Mouse (Mus musculus) splenic B cell, adult 2 months (primary cell): ENCODE measurements around the gene Bcas2.

ENCODE experiments used
- DNase-seq: peaks from one replicate; pipeline ENCODE4 v3.0.0-alpha.2; 2011; ENCODE audit warnings: low read depth, low spot score
- H3K27me3 ChIP-seq: 2 replicates; pipeline ENCODE4 v1.6.1; 2012; ENCODE audit warnings: mild to moderate bottlenecking, low read length, moderate library complexity, mixed read lengths; ENCODE audit not compliant: control insufficient read depth, poor library complexity, insufficient read depth, severe bottlenecking
- H3K36me3 ChIP-seq: 2 replicates; pipeline ENCODE4 v1.6.1; 2012; ENCODE audit warnings: mild to moderate bottlenecking, low read length, moderate library complexity, mixed read lengths; ENCODE audit not compliant: control insufficient read depth, poor library complexity, insufficient read depth, severe bottlenecking

Gene Bcas2

GRCm38 (mm10) chr3:103221435-103221834 lies 50.0 kb downstream of the Bcas2 start:
- no peak for DNase-seq
- Histone ChIP-seq H3K27me3 (no peaks in the 10 kb centered on the region), H3K36me3 (no peaks in the 10 kb centered on the region)

DNA sequence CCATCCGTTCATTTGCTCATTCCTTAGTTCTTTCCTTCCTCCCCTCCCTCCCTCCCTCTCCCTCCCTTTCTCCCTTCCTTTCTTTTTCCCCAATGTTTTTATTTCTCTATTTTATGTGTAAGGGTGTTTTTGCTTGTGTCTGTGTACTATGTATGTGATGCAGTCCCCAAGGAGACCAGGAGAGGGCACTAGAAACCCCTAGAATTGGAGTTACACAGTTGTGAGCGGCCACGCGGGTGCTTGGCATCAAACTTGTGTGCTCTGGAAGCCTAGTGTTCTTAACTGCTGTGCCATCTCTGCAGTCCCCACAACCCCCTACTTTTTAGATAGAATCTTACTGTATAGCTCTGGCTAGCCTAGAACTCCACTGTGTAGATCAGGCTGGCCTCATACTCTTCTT lies 52.3 kb downstream of the Bcas2 start:
- Histone ChIP-seq H3K27me3 (no peaks in the 10 kb centered on the region), H3K36me3 (no peaks in the 10 kb centered on the region)
- DNase-seq, result peak; percentile 27

GRCm38 (mm10) chr3:103224231-103224765 lies 52.8 kb downstream of the Bcas2 start:
- no peak for DNase-seq

DNA sequence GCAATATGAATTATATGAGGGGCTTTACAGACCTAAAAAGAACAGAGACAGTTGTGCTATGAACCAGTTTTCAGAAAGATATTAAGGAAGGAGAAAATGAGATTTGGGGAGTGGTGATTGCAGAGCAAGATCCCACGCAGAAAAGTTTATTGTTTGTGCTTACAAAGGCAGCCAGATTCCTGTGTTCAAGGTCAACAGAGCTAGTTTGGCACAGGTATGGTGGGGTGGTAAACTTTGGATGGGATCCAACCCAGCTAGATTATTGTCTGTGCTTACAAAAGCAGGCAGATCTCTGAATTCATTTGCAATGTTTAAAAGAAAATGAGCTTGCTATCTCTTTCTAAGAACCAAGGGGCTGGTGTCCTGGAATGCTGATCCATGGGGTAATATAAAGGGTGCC lies 56.3 kb downstream of the Bcas2 start:
- H3K27me3 ChIP-seq, result no peaks in the 10 kb centered on the region
- DNase-seq, result no peak
- no peaks in the 10 kb centered on the region for H3K36me3 ChIP-seq

More at GRCm38 (mm10) chr3:103224231-103224765, 52.8 kb downstream of the Bcas2 start:
- no peaks in the 10 kb centered on the region for H3K27me3 ChIP-seq
- no peaks in the 10 kb centered on the region for H3K36me3 ChIP-seq
